Mouse (Mus musculus) right cerebral cortex, postnatal 4 days (tissue): ENCODE results near the gene Ctrc.

Experiments used
- DNase-seq: peaks from one replicate; pipeline ENCODE4 v3.0.0-alpha.2; 2022

Gene Ctrc

DNA sequence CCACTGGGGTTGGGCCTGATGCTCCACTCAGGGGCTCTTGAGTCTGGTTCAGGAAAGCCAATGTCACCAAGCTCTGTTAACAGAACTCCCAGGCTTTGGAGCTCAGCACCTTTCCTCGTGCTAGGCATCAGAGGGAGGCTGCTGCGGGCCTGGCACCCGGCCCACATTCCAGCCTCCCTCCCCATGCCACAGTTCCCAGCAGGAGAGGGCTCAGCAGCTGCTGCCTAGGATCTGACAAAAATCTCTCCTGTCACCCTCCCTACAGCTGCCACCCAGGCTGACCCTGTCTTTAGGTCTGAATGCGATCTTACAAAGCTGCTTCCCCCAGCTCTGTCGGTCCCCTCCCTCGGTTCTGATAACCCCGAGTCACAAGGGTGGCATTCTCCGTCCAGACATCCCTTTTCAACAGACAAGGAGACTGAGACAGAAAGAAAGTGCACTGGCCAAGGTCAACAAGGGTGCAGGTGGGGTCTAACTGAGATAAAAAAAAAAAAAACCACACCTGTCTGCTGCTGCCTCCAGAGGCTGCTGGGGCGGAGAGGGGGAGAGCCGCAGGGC is 20.9 kb upstream of the Ctrc start:
- DNase-seq, result no peak

GRCm38 (mm10) chr4:141865600-141865999 is 19.4 kb upstream of the Ctrc start:
- no peak for DNase-seq

DNA sequence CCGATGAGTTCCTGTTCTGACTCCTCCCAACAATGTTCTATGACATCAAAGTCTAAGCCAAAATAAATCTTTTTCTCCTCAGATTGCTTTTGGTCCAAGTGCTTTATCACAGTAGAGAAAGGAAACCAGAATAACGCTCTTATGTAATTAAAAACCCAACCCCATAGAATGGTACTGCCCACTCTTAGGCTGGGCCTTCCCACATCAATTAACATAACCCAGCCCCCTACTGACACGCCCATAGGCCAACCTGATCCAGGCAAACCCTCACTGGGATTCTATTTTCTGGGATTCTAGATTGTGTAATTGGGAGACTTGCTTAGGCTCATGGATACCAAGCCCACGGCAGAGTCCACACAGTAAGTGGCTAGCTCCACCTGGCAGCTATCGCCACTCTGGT is 18.8 kb upstream of the Ctrc start:
- no peak for DNase-seq

DNA sequence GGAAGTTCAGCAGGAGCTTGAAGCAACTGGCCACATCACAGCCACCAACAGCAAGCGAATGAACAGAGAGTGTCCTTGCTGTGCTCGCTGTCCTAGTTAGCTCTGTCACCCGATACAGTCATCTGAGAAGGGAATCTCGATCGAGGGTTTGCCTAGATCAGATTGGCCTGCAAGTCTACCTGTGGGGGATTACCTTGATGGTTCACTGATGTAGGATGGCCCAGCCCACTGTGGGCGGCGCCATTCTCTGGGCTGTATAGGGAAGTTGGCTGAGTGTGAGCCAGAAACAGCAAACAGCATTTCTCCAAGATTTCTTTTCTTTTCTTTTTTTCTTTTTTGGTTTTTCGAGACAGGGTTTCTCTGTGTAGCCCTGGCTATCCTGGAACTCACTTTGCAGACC is 18.3 kb upstream of the Ctrc start:
- no peak for DNase-seq

- no peak for DNase-seq
These were observed 17.6 kb upstream of the Ctrc start for GRCm38 (mm10) chr4:141863726-141864280.

GRCm38 (mm10) chr4:141862867-141863266 is 16.7 kb upstream of the Ctrc start:
- no peak for DNase-seq

DNA sequence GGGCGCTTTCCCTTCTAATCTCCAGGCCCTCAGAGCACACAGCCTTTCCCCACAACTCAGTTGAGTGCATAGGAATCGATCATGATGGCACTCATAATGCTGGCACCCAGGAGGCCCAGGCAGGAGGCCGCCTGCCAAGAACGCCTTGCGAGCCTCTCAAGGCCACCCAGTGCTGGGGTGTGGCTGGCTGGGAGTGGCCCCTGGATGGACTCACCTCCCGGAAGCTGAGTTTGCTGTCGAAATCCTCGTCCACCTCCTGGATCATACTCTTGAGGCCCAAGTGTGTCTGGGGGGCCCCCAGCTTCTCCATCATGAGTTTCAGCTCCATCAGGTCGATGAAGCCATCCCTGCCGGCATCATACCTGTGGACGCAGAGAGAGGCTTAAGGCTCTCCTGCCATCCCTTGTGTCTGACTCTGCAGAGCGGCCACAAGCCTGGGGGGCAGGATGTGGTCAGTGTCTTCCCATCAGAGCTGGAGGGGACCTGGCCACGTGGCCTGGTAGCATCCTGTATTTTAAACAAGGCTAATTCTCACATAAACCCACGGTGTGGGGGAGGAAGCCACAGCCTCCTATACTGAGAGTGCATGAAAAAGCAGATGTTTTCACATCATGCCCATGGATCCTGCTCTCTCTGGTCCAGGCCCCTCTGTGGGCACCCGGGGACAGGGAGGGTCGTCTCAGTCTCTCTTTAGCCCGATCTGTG is 15.6 kb upstream of the Ctrc start:
- no peak for DNase-seq

DNA sequence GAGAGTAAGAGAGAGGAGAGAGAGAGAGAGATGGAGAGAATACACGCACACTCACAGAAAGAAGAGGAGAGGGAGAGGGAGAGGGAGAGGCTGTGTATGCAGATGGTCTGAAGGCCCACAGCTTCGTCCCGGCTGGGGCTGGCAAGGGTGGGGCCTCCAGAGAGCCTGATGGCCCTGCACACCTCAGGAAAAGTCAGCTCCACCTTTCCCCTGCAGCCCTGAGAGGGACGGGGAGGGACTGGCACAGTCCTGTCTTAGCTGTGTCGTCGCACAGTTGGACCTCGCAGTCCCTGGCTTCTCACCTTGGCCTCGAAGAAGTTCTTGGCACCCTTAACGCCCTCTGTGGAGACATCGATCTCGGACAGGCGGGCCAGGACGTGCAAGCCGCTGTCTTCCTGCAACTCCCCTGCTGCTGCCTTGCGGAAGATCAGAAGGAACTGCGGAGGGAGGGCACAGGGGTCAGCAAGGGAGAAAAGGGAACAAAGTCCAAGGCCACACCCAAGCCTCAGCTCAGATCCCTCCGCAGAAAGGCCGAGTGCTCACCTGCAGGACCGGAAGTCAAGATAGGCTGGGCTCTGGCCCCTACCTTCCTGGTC is 14.2 kb upstream of the Ctrc start:
- DNase-seq, result no peak

- no peak for DNase-seq
These were observed 13.2 kb upstream of the Ctrc start for GRCm38 (mm10) chr4:141859351-141859750.

DNA sequence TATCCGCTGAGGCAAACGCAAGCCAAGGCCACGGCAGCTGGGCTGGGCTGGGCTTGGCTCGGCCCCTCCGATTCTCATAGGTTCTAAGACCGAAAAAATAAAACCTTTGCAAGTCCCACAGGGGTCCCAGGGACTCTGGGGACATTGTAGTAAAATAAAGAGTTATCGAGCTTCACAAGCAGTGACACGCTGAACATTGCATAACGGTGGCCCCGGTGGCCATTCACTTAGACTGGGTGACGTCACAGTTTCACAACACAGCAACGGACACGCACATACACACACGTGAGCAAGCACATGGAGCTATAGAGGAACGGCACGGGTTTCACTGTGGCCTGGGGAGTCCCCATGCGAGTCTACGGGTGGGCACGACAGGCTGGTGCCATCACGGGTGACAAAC is 12.3 kb upstream of the Ctrc start:
- no peak for DNase-seq

- peak; percentile 85 for DNase-seq
These were observed 11.3 kb upstream of the Ctrc start for GRCm38 (mm10) chr4:141857422-141857930.

- DNase-seq, result peak; percentile 74
These were observed 7.3 kb upstream of the Ctrc start for GRCm38 (mm10) chr4:141853437-141853836.

DNA sequence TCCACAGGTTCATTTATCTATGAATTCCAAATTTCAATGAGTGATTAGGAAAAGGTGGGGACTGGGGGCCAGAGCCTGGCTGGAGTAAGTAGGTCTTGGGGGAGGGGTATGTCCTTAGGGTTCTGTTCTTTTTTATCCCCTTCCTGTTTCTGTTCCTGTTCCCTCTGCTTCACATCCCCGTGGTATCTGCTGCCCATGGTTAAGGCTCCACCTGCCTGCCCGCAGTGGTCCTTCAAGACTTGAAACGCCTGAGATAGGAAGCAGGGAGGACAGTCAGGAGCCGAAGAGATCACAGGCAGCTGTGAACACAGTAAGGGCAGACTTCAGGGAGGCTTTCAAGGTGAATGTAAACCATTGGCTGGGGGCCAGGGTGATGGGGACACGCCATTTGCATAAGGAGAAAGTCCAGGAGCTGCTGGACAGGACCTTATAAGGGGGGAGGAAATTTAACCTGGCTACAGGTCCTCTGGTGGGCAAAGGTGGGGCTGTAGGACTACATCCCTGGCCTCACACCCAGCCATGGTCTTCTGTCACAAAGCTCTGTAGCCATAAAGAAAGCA is 11.5 kb downstream of the Ctrc start:
- DNase-seq, result no peak

GRCm38 (mm10) chr4:141833911-141834310 is 12.2 kb downstream of the Ctrc start:
- DNase-seq, result no peak

GRCm38 (mm10) chr4:141831361-141831760 is 14.8 kb downstream of the Ctrc start:
- DNase-seq, result no peak

- no peak for DNase-seq
These were observed 15.8 kb downstream of the Ctrc start for GRCm38 (mm10) chr4:141830381-141830780.

GRCm38 (mm10) chr4:141828177-141828576 is 18.0 kb downstream of the Ctrc start:
- no peak for DNase-seq

DNA sequence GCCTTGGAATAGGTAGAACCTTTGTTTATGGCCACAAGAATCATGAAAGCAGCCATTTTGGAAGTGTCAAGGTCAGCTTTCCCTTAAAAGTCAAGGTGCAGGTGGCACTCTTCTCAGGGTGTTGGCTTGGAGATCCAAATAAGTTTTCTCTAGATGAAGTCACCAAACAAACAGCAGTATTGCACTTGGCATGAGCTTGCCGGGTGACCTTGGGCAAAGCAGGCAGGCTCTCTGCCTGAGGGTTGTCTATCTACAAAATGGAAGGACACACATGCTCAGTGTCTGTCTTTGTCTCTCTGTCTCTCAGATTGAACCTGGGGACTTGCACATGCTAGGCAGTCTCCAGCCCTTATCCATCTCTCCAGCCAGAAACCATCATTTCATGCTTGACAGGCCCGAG is 18.8 kb downstream of the Ctrc start:
- no peak for DNase-seq

DNA sequence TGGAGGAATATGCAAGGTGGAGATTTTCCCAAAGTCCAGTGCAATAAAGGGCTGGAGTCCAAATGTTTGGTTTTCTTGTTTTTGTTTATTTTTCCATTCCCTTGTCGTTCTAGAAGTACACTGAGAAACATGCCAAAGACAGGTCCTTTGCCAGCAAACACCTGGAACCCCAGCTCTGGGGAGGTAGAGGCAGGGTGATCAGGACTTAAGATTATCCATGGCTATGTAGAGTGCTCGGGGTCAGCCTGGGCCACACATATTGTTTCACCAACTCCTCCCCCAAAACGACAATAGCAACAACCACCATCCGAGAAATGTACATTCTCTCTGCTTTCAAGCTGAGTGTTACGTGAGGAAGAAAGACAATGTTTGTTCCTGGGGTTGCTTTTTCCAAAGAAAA is 20.1 kb downstream of the Ctrc start, which contains the start of gene Cela2a:
Gene Cela2a (minus strand): TSS at position 101 of the 400 bp plus-strand sequence.
- no peak for DNase-seq

GRCm38 (mm10) chr4:141822979-141823378 is 23.2 kb downstream of the Ctrc start:
- DNase-seq, result no peak

GRCm38 (mm10) chr4:141822089-141822488 is 24.1 kb downstream of the Ctrc start:
- DNase-seq, result peak; percentile 19

DNA sequence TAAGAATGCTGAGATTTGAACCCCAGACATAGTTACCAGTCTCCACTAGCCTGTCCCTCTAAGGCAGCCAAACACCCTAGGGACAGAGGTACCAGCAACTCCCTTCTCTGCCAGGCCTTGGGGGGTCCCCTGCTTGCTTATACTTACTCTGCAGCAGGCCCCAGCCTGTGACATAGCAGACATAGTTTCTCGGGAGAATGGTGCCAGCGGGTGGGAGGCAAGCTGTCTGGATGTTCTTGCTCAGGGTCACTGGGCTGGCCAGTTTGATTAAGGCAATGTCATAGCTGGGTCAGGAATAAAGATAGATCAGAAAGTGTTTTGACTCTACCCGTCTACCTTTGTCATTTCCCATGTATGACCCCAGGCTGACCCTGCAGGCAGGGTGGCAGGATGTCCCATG is 25.0 kb downstream of the Ctrc start:
- DNase-seq, result no peak

GRCm38 (mm10) chr4:141819316-141819715 is 26.8 kb downstream of the Ctrc start:
- DNase-seq, result no peak

GRCm38 (mm10) chr4:141818861-141819260 is 27.3 kb downstream of the Ctrc start:
- no peak for DNase-seq
